Mouse (Mus musculus) T-helper 2 cell (primary cell): ENCODE data around the gene Neb.

Experiments used
- in situ Hi-C: fragments of 300-600 bp; cut with MboI, MseI; formaldehyde crosslinking; loops from one replicate; pipeline ENCODE4 v1.15.1; 2025; ENCODE audit warnings: high pct_unique_total_duplicates

Neb gene

DNA sequence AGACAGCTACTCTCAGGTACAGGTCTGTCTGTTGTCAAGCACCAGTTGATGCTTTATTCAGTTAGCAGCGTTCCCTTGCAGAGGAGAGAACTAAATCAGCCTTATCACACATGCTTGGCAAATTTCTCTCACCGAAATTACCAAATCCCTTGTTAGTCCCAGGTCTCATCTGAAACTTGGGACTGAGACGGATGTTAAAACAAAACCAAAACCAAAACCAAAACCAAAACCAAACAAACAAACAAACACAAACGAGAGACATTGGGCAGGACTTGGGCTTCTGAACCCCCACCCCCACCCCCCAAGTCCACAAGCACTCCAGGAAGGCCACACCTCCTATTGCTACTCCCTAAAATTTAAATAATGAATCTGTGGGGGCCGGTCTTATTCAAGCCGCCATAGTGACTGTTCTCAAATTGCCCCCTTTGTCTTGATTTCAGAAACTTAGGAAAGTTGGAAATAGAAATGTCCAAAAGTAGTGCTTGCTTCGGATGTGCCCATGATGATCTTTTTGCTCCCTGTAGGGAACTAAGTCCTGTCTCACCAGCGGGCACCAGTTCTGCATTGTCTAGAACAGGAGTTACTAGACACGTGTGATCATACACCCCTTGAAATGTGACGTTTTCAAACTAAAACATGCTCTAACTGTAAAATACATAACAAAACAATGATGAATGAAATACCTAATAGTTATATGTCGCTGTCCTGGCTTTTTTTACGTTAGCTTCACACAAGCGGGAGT is 397 bp downstream of the Neb start:
- in situ Hi-C loops, result no loop called here

- in situ Hi-C loops, result loop anchor here (5.0 kb wide), 1 partner anchor 47 kb away; no protein-coding TSS in a partner anchor
Observed at GRCm38 (mm10) chr2:52374706-52375105, 3.6 kb downstream of the Neb start.

DNA sequence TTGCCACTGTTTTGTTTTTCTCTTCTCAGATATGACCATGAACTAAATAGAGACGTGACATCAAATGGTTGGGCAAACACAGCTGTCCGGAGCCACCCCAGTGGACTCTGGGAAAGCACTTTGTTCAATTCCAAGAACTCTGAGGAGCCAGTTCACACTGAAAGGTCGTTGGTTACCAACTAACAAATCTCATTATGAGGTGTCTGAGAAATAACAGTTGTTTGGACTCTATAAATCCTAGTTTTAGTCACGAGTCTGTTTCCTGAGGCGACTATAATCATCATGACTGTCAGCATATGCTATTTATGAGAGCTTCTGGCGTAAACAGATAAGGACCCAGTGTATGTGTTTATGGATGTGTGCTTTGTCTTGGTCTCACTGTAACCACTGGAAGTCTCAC is 5.8 kb downstream of the Neb start:
- in situ Hi-C loops, result loop anchor here (5.0 kb wide), 1 partner anchor 45 kb away; no protein-coding TSS in a partner anchor

- in situ Hi-C loops, result loop anchor here (5.0 kb wide), 1 partner anchor 45 kb away; no protein-coding TSS in a partner anchor
Observed at GRCm38 (mm10) chr2:52372080-52372479, 6.2 kb downstream of the Neb start.

GRCm38 (mm10) chr2:52371066-52371465 is 7.2 kb downstream of the Neb start:
- in situ Hi-C loops, result loop anchor here (5.0 kb wide), 1 partner anchor 44 kb away; no protein-coding TSS in a partner anchor

- in situ Hi-C loops, result loop anchor here (5.0 kb wide), 1 partner anchor 42 kb away; no protein-coding TSS in a partner anchor
Observed at GRCm38 (mm10) chr2:52369622-52370021, 8.7 kb downstream of the Neb start.

GRCm38 (mm10) chr2:52367665-52368064 is 10.6 kb downstream of the Neb start:
- in situ Hi-C loops, result no loop called here

- in situ Hi-C loops, result no loop called here
Observed at GRCm38 (mm10) chr2:52367248-52367647, 11.0 kb downstream of the Neb start.

- in situ Hi-C loops, result no loop called here
Observed at GRCm38 (mm10) chr2:52361086-52361485, 17.2 kb downstream of the Neb start.

DNA sequence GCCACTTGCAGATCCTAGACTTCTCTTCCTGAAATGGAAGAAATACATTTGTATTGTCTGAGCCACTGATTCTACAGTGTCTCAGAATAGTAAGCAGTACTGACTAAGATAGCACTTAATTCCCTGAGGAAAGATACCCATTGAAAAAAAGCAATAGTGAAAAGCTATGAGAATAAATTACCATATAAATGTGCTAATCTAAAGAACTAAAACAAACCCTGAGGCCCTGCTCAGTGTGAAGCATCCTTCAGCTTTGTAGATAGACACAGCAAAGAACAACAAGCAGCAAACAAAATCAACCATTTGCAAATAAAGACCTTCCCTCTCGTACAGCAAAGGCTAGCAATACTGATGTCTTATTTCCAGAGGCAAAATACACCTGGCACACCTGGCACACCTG is 18.6 kb downstream of the Neb start:
- in situ Hi-C loops, result no loop called here

DNA sequence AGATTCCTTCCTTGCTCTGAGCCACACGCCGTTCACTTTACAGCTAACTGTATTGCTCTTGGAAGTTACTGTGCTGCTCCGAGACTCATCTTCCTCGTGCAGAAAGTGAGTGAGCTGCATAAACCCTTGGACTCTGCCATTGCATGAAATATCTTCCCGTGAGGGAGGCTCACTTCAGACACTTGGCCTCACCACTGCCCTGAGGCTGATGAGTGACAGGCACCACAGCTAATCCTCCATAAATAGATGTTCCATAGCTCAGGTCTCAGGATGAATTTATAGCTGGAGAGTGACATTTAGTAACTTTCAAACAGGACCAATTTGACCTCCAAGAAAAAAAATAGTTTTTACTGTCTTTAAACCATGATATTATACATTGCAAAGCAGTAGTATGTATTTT is 20.1 kb downstream of the Neb start:
- in situ Hi-C loops, result no loop called here

DNA sequence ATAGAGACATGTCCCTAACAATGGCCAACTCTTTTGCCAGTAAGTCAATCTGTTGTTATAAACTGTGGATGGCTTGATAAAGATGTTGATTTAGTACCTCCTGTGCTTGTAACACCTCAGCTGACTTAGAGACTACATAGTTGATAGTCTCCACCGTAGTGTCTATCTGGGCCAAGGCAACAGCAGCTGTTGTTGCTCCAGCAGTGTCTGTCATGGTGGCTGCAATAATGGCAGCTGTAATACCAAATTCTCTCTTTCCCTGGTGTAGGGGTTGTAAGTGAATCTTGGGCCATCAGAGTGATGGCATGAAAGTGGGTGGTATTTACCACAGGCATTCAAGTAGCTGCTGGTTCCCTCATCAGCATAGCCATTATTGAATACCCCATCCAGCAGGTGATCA is 27.2 kb downstream of the Neb start:
- in situ Hi-C loops, result no loop called here

GRCm38 (mm10) chr2:52340990-52341389 is 37.3 kb downstream of the Neb start:
- in situ Hi-C loops, result no loop called here

DNA sequence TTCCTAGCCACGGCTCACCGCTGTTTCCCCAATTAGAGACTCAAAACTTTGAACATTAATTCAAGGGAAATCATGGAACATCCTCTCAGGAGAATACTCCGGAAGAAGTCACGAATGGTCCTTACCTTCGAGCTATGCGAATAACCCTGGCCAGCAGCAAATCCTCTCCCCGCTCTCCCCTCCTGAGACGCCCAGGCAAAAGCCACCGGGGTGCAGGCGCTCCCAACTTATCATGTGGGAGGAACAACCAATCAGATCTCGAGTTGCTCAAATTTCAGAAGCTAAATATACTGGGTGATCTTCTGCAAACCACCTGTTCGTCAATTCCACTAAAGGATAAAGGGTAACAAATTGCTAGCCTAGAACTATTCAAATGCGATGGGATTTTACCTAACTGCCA is 42.7 kb downstream of the Neb start:
- in situ Hi-C loops, result no loop called here

DNA sequence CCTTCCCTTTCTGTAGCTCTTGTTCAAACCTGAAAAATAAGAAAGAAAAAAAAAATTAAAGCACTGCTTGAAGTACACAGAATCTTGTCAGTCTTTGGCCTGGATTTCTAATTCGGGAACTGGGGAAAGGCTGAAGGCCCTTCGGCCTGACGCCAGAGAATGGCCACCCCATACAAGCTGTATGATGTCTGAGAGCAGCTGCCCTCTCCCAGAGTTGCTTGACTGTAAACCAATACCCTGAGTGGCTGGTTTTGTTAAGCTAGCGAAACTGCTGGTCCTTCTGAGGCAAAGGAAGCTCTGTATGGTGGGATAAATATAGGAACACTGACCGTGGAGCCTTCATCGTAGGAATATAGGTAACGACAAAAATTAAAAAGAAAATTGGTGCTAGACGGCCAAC is 43.2 kb downstream of the Neb start:
- in situ Hi-C loops, result no loop called here

- in situ Hi-C loops, result no loop called here
Observed at GRCm38 (mm10) chr2:52333535-52333934, 44.7 kb downstream of the Neb start.

DNA sequence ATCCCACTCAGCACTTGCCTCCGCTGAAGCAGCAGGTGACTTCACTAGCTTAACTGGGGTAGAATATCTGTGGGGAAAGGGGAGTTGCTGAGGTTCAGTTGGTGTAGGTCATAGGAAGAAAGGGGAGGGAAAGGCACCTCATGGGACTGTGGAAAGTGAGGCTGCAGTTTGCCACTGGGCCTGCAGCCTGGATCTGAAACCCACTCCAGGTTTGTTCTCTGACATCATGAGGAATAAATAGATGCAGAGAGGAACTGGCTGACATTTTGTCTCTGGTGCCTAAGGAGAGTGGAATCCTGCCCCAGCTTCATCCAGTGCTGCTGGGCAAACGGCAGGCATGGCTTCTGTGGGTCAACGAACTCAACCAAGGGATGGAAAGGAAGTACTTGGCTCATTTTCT is 46.5 kb downstream of the Neb start:
- in situ Hi-C loops, result no loop called here

GRCm38 (mm10) chr2:52327244-52327815 is 50.9 kb downstream of the Neb start:
- in situ Hi-C loops, result loop anchor here (5.0 kb wide), 1 partner anchor 45 kb away; no protein-coding TSS in a partner anchor

- in situ Hi-C loops, result no loop called here
Observed at GRCm38 (mm10) chr2:52321866-52322265, 56.4 kb downstream of the Neb start.

GRCm38 (mm10) chr2:52320175-52320574 is 58.1 kb downstream of the Neb start:
- in situ Hi-C loops, result no loop called here

DNA sequence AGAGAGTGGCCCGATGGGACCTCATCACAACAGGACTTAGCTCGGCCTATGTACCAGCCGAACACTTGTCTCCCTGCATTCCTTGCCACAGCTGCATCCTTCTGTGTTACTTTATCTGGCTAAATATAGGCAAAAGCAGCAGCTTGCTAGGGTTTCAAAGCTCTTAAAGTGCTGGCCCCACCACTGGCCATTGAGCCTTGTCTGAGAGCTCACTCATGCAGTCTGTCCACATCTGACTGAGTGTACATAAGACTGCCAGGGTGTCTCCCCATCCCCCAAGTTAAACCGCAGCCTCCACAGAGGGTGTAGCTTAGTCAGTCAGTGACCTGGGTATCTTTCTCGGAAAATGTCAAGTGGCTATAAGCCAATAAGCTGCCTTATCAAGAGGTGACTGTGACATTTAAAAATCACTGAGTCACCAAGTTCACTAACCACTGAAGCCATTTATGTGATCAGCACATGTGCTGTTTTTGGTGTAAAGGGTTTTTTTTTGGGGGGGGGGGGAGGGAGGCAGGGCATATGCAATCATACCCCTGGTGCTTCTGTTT is 59.2 kb downstream of the Neb start:
- in situ Hi-C loops, result no loop called here

DNA sequence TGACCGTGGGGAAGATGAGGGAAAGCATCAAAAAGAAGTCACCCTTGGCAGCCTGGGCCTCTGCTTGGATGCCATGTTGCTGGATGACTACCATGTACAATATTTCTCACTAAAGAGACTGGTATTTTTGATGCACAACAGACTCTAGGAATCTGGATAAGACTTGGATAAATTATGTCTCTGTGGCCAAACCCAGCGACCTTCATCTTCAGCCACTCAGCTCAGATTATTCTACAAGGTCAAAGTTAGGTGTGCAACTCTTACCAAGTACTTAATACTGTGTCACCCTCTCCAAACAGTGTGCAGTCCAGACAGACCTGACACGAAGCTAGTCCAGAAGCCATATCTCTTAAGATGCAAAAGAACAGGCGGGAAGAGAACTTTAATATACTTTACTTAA is 60.8 kb downstream of the Neb start:
- in situ Hi-C loops, result no loop called here

GRCm38 (mm10) chr2:52315737-52316136 is 62.5 kb downstream of the Neb start:
- in situ Hi-C loops, result no loop called here
